Mouse (Mus musculus): ENCODE data around the gene Sox15. TPM values are rescaled to one million over a fixed set of nuclear protein-coding genes. Genes with fewer than 3 reads are reported as not detected.

The Sox15 gene
- under 1 TPM in 1 of 2 experiments, not detected in 1; 0.55 TPM for total RNA-seq (2023)

DNA sequence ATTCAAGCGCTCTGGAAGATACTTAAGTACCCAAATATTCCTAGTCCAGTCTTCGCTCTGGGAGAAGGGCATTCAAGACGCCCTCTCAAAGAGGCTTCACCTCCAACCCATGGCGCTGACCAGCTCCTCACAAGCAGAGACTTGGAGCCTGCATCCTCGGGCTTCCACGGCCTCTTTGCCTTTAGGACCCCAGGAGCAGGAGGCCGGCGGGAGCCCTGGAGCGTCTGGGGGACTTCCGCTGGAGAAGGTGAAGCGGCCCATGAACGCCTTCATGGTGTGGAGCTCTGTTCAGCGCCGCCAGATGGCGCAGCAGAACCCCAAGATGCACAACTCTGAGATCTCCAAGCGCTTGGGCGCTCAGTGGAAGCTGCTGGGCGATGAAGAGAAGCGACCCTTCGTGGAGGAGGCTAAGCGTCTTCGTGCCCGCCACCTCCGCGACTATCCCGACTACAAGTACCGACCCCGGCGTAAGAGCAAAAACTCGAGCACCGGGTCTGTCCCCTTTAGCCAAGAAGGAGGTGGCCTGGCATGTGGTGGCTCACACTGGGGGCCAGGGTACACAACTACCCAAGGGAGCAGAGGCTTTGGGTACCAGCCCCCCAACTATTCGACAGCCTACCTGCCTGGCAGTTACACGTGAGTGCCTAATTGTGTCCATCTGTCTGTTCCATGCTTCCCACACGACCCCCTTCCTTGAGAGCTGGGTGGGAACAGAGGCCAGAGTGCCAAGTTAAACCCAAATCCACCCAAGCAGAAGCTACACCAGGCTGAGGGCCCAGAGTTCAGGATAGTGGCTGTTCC, at the start of gene Sox15:
TSS of gene Sox15 (plus strand) at position 51 of the 801 bp plus-strand sequence.

DNA sequence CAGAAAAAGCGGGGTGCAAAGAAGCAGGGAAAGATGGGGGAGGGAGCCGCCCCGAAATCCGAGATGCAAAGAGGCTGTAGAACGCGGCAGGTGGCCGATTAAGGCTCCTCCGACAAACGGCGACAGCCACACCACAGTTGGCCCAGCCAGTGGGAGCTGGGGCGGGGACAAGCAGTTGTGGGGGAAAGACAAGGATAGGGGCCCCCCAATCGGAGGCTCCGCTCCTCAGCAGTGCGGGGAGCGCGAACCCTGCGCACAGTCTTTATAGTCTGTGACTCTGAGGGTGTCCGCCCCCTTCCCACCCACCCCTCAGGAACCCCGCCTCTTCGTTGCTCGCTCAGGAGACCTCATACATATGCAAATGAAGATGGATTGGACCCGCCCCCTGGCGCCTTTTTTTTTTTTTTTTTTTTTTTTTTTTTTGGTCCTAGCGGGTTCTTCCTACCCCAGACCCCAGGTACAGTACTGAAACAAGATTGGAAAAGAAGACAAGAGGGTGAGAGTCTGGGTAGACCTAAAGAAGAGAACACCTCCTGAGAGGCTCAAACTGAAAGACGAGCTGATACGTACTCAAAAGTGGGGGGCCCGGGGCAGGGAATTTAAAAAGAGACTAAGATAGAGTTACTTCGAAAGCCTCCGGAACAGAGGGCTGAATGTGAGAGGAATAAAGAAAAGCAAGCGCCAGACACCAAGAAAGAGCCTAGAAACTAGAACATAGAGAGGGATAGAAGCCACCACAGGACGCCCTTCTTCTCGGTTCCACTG, 49.2 kb upstream of the Sox15 start, which contains the start of gene Atp1b2:
TSS of gene Atp1b2 (minus strand) at position 217 of the 765 bp plus-strand sequence.

DNA sequence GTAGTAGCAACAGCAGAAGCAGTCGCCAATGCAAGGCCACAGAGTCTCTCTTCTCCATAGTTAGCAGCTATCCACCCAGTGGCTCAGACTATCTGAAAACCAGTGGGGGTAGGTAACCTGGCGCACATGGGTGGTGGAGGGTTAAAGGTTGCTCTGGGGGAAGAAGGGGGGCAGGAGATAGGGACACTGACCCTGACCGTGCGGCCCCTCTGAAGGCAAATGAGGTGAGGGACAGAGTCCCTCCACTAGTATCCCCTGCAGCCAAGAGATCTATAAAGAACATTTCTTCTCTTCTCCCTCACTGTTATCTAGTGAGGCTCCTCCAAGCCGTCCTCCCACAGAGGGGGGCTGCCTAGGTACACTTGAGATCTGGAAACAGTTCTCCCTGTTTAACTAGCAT, 37.3 kb upstream of the Sox15 start, which contains the start of gene Shbg:
TSS of gene Shbg (minus strand) at position 101 of the 400 bp plus-strand sequence.

DNA sequence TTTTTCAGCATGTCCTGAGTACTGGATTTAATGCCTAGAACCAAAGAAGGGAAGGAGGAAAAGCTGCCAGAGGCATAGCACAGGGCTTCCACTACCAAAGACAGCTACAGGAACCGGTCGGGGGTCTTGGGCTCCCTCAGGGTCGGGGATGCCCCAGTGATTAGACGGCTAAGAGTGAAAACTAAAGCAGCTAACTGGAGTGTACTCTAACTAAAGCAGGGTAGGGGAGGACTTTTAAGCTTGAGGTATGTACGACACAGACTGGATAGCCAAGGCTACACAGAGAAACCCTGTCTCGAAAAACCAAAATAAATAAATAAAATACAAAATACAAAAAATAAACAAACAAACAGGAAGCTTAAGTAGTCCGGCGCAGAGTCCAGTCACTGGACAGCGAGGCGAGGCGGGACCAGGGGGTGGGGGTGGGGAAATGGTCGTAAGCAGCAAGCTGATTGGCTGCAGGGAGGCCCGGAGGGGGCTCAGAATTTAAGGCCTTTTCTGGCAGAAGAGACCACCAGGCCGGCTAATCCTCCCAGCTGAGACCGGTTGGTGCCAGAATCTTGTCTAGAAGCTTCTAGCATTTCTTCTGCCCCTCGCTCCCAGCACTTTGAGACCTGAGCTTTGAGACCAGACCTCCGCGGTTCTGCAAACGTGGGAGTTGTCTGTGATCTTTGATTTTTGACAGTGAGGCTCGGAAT, 33.4 kb upstream of the Sox15 start, which contains the start of gene Sat2:
TSS of gene Sat2 (plus strand) at position 454 of the 698 bp plus-strand sequence.

DNA sequence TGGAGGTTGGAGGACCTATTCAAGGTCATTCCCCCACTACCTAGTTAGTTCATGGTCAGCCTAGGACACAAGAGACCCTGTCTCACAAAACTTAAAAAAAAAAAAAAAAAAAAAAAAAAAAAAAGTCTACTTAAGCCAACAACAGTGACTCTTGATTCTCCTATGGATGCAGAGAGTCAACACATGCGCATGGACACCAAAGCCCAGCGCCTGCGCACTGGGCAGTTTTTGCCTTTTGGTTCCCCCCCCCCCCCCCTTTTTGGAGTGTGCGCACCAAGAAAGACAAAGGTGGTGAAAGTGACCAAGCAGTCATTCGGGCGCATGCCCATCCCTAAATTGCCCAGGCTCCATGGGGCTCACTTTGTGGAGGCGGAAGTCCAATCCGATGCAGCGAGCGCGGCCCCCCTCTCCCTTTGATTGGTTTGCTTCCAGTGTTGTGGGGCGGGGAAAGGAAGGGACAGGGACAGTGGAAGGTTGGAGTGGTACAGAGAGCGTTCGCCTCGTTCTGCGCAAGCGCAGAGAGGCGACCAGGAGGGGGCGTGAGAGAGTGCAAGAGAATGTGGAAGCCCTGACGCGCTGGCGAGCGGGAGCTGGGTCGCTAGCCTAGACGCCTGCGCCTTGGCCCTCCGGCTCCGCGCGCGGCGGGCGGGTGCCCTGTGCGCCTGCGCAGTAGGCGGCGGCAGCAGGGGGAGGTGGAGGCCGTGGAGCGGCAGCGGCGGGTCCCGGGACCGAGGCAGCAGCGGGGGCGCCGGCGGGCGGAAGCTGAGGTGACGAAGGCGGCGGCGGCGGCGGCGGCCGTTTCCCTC, 22.6 kb upstream of the Sox15 start, which contains the start of gene Fxr2:
TSS of gene Fxr2 (plus strand) at position 707 of the 806 bp plus-strand sequence.

DNA sequence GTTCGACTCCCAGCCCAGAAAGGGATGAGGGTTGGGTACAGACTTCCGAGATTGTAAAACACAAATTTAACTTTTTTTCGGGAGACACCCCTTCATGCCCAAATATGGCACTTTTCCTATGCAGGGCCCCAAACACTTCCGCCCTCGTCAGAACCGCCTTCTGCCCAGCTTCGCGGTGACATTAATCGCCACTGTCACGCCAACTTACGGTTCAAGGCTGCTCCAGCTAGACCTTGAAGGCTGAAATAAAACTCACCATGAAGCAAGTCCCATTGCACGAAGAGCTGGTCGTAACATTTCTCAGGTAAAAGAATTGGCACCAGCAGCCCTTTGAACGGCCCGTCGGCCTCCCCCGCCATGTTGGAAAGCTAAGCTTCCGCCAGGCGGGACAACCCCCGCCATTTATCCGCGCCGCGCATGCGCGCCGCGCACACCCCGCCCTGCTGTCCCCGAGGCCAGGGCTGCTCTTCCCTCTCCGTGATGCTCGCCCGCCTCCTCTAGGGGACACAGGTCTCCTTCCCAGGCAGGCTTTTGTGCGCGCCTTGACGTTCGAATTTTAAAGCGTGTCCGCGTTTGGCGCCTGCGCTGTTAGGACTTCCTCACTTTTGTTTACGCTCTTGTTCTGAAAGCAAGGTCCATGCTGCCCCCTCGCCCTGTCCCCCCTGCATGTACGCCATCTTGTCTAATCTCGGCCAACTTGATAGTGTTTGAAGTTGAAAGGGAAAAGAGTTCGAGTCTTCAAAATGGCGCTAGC, 7.3 kb downstream of the Sox15 start, which contains the start of gene Mpdu1:
TSS of gene Mpdu1 (minus strand) at position 430 of the 754 bp plus-strand sequence.

DNA sequence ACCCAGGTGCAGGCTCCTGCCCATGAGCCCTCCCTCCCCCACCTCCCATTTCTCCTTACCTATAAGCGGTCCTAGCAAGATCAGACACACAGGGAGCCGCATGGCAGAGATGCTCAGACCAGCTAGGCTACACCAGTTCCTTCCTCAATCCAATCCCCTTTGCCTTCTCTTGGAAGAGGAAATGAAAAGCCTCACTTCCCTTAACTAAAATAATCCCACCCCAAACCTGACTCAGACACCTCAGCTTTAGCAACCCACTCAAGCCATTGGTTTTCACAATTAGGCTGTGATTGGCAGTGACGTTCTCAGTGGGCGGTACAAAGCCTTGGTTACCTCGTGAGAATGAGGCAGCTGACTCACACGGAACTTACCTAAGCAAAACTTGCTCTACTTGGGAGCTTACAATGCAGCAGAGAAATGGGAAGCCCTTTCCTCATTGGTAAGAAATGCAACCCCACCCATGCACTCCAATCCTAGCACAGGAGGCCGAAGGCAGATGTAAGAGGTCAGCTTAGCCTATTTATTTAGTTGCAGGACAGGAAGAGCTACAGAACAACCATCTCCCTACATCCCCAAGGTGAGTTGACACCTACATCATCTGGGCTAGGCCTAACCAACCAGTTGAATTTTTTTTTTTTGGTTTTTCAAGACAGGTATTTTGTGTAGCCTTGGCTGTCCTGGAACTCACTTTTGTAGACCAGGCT, 11.0 kb downstream of the Sox15 start, which contains the start of gene Cd68:
TSS of gene Cd68 (minus strand) at position 193 of the 704 bp plus-strand sequence.

DNA sequence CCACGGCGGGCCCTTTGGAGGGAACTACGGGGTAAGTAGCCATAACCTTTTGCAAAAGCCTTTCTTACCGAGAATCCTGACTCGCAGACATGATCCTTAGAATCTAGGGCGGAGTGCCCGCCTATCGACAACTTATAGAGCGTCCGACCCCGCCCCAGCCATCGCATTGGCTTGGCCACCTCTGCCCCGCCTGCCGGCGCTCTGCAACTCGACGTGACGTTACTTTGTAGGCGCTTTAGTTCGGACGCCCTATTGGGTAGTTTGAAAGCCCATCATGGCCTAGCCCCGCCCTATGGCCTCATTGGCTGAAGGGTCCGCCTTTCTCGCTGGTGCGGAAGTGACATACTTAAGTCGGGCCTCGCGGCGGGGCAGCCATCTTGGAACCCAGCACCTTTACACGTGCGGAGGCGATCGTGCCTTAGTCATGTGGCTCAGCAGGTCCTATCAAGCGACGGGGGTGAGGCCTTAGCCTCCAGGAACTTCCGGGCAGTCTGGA, 17.1 kb downstream of the Sox15 start, which contains the start of gene Eif4a1:
TSS of gene Eif4a1 (minus strand) at position 213 of the 496 bp plus-strand sequence.

DNA sequence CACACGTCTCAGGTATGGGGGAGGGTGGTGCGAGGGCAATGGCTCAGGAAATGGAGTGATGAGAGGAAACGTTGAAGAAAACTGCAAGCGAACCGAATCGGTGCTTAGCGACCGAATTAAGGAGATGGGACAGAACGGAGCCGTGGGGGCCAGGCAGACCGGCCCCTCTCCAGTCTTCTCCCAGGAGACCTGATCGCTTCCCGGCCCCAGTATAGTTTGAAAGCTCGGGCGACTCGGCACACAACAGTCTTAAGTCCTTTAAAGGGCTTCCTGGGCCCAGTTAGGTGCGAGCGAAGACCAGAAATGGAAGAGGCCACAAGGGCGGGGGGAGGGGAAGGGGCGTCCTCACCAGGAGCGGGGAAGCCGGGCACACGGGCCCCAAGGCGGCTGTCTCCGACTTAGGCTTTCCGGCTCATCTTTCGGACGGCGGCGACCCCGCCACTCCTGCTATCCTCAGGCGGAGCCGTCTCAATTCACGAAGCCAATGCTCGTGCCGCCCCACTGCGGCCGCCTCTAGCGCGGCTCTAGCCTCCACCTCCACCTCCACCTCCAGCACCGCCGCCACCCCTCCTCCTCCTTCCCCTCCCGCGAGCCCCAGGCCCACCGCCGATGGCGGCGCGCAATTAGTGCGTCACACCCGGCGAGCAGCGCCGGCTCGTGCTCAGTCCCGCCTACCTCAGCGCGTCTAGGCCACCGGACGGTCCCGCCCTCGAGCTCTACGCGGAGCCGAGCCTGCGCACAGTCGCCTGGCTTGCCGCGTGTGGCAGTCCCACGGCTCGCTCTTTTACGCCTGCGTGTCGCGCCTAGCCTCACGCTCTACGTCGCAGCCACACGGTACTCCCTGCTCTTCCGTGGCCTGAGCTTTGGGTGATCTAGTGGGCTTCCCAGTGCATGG, 26.4 kb downstream of the Sox15 start, which contains the start of gene Senp3:
TSS of gene Senp3 (minus strand) at position 771 of the 895 bp plus-strand sequence.

DNA sequence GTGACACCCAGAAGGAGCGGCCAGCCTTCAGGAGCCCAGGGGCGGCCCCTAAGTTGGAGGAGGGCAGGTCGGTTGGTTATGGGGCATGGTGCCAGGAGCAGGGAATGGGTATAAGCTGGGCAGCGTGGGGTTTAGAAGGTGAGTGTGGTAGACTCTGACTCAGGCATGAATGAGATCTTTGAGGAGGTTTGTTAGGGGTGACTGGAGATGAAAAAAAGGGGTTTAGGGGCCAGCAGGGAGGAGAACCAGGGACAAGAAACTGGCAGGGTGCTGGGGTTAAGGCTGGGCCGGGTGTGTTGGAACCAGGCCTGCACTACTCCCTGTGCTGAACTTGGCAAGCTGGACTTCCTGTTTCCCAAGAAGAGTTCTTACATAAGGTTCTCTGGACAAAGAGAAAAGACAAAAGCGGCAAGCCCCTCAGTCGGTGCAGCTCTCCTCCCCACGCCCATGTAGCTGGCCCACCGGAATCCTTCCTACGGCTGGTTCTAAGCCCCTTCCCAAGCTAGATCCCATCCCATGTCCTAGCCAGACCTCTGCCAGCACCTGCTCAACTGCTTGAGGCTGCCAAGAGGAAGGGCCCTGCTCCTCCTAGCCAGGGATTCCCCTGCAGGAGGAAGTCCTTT, 30.5 kb downstream of the Sox15 start, which contains the start of gene Tnfsf13:
TSS of gene Tnfsf13 (minus strand) at position 259 of the 623 bp plus-strand sequence.

DNA sequence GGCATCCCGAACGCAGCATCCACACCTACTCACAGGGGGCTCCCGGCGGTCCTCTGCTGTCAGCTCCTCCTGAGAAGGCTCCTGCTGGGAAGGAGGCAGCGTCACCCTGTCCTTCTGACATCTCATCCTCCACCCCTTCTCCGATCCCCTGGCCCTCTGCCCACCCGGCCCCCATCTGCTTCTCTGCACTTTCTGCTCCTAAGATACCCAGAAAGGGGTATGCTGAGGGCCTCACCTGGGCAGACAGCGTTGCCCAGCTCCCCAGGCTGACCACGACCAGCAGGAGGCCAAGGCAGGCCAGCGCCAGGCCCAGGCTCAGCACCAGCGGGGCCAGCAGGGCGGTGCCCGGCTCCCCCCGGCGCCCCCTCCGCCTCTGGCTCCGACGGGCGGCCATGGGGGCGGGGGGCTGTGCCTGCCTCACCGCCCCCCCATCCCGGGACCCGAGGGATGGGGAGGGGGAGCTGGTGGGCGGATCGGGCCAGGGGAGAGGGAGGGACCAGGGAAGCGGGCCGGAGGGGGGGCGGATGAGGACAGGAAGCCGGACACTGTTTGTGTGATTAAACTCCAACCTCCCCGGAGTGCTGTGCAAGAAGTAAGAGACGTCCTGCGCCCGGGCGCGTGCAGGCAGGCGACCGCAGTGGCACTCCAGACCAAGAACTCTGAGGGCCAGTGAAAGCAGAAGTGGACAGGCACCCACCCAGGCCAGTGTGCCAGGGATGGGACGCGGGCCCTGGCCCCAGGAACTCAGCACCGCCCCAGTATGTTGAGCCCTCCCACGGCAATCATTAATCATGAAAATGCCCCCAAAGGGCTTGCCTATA, 40.5 kb downstream of the Sox15 start, which contains the start of the genes Tnfsf12 and Tnfsfm13:
TSS of gene Tnfsf12 (minus strand) at position 489 of the 821 bp plus-strand sequence.
TSS of gene Tnfsfm13 (minus strand) at position 738 of the 821 bp plus-strand sequence.

Other genes starting within 250 kb of the Sox15 start
- gene Kdm6b, start 241.6 kb upstream of the Sox15 start, total RNA-seq (2023) = 100 to 1,000 TPM; 148 to 175 TPM
- 1 to 10 TPM; 9.6 to 9.8 TPM for gene Dnah2, start 106.2 kb upstream of the Sox15 start, total RNA-seq (2023)
- gene Efnb3, start 95.1 kb upstream of the Sox15 start, total RNA-seq (2023) = under 1 TPM; 0.18 to 0.20 TPM
- 1 to 10 TPM; 9.0 to 9.8 TPM for gene Wrap53, start 75.1 kb upstream of the Sox15 start, total RNA-seq (2023)
- 10 to 100 TPM; 59.1 to 59.7 TPM for gene Trp53, start 75.0 kb upstream of the Sox15 start, total RNA-seq (2023)
- gene Atp1b2, start 49.4 kb upstream of the Sox15 start, total RNA-seq (2023) = 1 to 10 TPM; 5.4 to 6.9 TPM
- gene Shbg, start 37.4 kb upstream of the Sox15 start, total RNA-seq (2023) = not detected
- gene Sat2, start 33.3 kb upstream of the Sox15 start, total RNA-seq (2023) = not detected
- gene Fxr2, start 22.3 kb upstream of the Sox15 start, total RNA-seq (2023) = 10 to 100 TPM; 42.3 to 53.2 TPM
- gene Mpdu1, start 7.3 kb downstream of the Sox15 start, total RNA-seq (2023) = 10 to 100 TPM; 51.6 to 54.9 TPM
- gene Cd68, start 10.8 kb downstream of the Sox15 start, total RNA-seq (2023) = 100 to 1,000 TPM; 138 to 157 TPM
- 100 to 1,000 TPM; 554 to 653 TPM for gene Eif4a1, start 17.1 kb downstream of the Sox15 start, total RNA-seq (2023)
- gene Senp3, start 26.8 kb downstream of the Sox15 start, total RNA-seq (2023) = 10 to 100 TPM; 64.7 to 65.2 TPM
- 10 to 100 TPM; 15.8 to 16.0 TPM for gene Tnfsf13, start 30.5 kb downstream of the Sox15 start, total RNA-seq (2023)
- gene Tnfsf12, start 40.5 kb downstream of the Sox15 start, total RNA-seq (2023) = 1 to 10 TPM; 7.9 to 8.7 TPM
- 1 to 10 TPM; 4.7 to 5.5 TPM for gene Tnfsfm13, start 40.8 kb downstream of the Sox15 start, total RNA-seq (2023)
- gene Polr2a, start 103.3 kb downstream of the Sox15 start, total RNA-seq (2023) = 10 to 100 TPM; 82.6 to 86.1 TPM
- not detected for gene Slc35g3, start 106.7 kb downstream of the Sox15 start, total RNA-seq (2023)
- gene Zbtb4, start 110.6 kb downstream of the Sox15 start, total RNA-seq (2023) = 1 to 10 TPM; 2.4 to 3.3 TPM
- gene Chrnb1, start 140.6 kb downstream of the Sox15 start, total RNA-seq (2023) = 1 to 10 TPM in 1 of 2 experiments, under 1 TPM in 1; 0.79 to 1.9 TPM
- gene Fgf11, start 146.5 kb downstream of the Sox15 start, total RNA-seq (2023) = under 1 TPM in 1 of 2 experiments, not detected in 1; 0.18 TPM
- not detected for gene Tmem102, start 150.3 kb downstream of the Sox15 start, total RNA-seq (2023)
- not detected for gene Gm39566, start 160.0 kb downstream of the Sox15 start, total RNA-seq (2023)
- not detected for gene Spem2, start 163.2 kb downstream of the Sox15 start, total RNA-seq (2023)
- not detected for gene Spem1, start 166.9 kb downstream of the Sox15 start, total RNA-seq (2023)
- gene Nlgn2, start 182.5 kb downstream of the Sox15 start, total RNA-seq (2023) = 1 to 10 TPM; 1.3 to 2.1 TPM
- gene Tmem256, start 183.2 kb downstream of the Sox15 start, total RNA-seq (2023) = 100 to 1,000 TPM in 1 of 2 experiments, 10 to 100 TPM in 1; 99.2 to 106 TPM
- 10 to 100 TPM; 35.0 to 35.9 TPM for gene Plscr3, start 191.1 kb downstream of the Sox15 start, total RNA-seq (2023)
- not detected for gene Tnk1, start 203.4 kb downstream of the Sox15 start, total RNA-seq (2023)
- 1 to 10 TPM in 1 of 2 experiments, under 1 TPM in 1; 0.88 to 1.2 TPM for gene Tmem95, start 222.7 kb downstream of the Sox15 start, total RNA-seq (2023)
- gene Kctd11, start 226.1 kb downstream of the Sox15 start, total RNA-seq (2023) = 1 to 10 TPM; 8.6 to 9.0 TPM
- gene Acap1, start 240.2 kb downstream of the Sox15 start, total RNA-seq (2023) = 100 to 1,000 TPM; 260 to 263 TPM
- 1 to 10 TPM; 3.0 to 3.2 TPM for gene 2810408A11Rik, start 245.7 kb downstream of the Sox15 start, total RNA-seq (2023)
- gene Neurl4, start 245.8 kb downstream of the Sox15 start, total RNA-seq (2023) = 10 to 100 TPM; 20.9 to 27.6 TPM

Data from neutrophil, adult 83 days (primary cell).